Mouse (Mus musculus) heart, embryonic 11.5 days (tissue): ENCODE measurements around the gene Bmp6. TPM values are rescaled to one million over a fixed set of nuclear protein-coding genes. Genes with fewer than 3 reads are reported as not detected.

Experiments
- ATAC-seq: fragments of 200-750 bp; cut with Nextera tagmentation; replicated peaks from 2 replicates; pipeline ENCODE4 v1.8.0; 2017; ENCODE audit warnings: moderate library complexity; ENCODE audit not compliant: insufficient number of reproducible peaks, low FRiP score, low TSS enrichment
- H3K27ac ChIP-seq: fragments of 300-500 bp; sonication (generic); 2 replicates; pipeline ENCODE4 v1.5.1; 2014; ENCODE audit warnings: mild to moderate bottlenecking, low read depth, low read length
- H3K27me3 ChIP-seq: fragments of 300-500 bp; sonication (generic); 2 replicates; pipeline ENCODE4 v1.6.1; 2014; ENCODE audit warnings: mild to moderate bottlenecking, low read length, mixed read lengths; ENCODE audit not compliant: control insufficient read depth, insufficient read depth
- H3K36me3 ChIP-seq: fragments of 300-500 bp; sonication (generic); 2 replicates; pipeline ENCODE4 v1.6.1; 2014; ENCODE audit warnings: mild to moderate bottlenecking, low read length, moderate library complexity, mixed read lengths; ENCODE audit not compliant: control insufficient read depth, insufficient read depth
- H3K4me1 ChIP-seq: fragments of 300-500 bp; sonication (generic); 2 replicates; pipeline ENCODE4 v1.6.1; 2014; ENCODE audit warnings: low read length; ENCODE audit not compliant: control insufficient read depth, insufficient read depth
- H3K4me2 ChIP-seq: fragments of 300-500 bp; sonication (generic); 2 replicates; pipeline ENCODE4 v1.6.1; 2014; ENCODE audit warnings: mild to moderate bottlenecking, moderate library complexity
- H3K4me3 ChIP-seq: fragments of 300-500 bp; sonication (generic); 2 replicates; pipeline ENCODE4 v1.5.1; 2014; ENCODE audit warnings: low read depth, low read length
- H3K9ac ChIP-seq: fragments of 300-500 bp; sonication (generic); 2 replicates; pipeline ENCODE4 v1.6.1; 2014; ENCODE audit warnings: mild to moderate bottlenecking, low read depth, low read length, moderate library complexity
- H3K9me3 ChIP-seq: fragments of 300-500 bp; sonication (generic); replicated peaks from 2 replicates; pipeline ENCODE4 v1.6.1; 2016; ENCODE audit warnings: low read length; ENCODE audit not compliant: control insufficient read depth
- WGBS: fragments of 180-500 bp; shearing (Covaris S2); extraction: QIAGEN DNeasy Blood & Tissue Kit; methylation state at CpG from one replicate; pipeline ENCODE4 v1.1.7; 2014; ENCODE audit not compliant: insufficient replicate concordance; 5-methylcytosine and 5-hydroxymethylcytosine counted together
- polyA plus RNA-seq: library from polyadenylated mRNA; unstranded; fragments of >200 nt; fragmentation: Nextera tagmentation; extraction: Ambion mirVana; gene quantifications from 2 replicates; pipeline ENCODE4 v1.2.1, GENCODE M21; 2014

The Bmp6 gene
- polyA plus RNA-seq, 1 experiment from 2014 or later = 2.6 TPM

GRCm38 (mm10) chr13:38397007-38397545 lies 52.2 kb downstream of the Bmp6 start:
- ATAC-seq = no peak
- WGBS = 70% methylated on average over 7 of the region's 7 CpGs
- no peaks in the 10 kb centered on the region for H3K9me3 ChIP-seq
- no peak overlapping the region for H3K9ac ChIP-seq
- no peaks in the 10 kb centered on the region for H3K36me3 ChIP-seq
- no peaks in the 10 kb centered on the region; the same call in 1 of the 2 replicates for H3K27me3 ChIP-seq
- no peak overlapping the region for H3K27ac ChIP-seq
- H3K4me1 ChIP-seq = no peaks in the 10 kb centered on the region
- H3K4me3 ChIP-seq = no peak overlapping the region
- H3K4me2 ChIP-seq = no peak overlapping the region

GRCm38 (mm10) chr13:38398658-38399057 lies 53.8 kb downstream of the Bmp6 start:
- ATAC-seq = no peak
- no peak overlapping the region for H3K9ac ChIP-seq
- no peak overlapping the region for H3K4me2 ChIP-seq
- 68% methylated on average over 6 of the region's 6 CpGs for WGBS
- no peaks in the 10 kb centered on the region for H3K36me3 ChIP-seq
- no peaks in the 10 kb centered on the region for H3K9me3 ChIP-seq
- H3K4me3 ChIP-seq = no peak overlapping the region
- no peaks in the 10 kb centered on the region; the same call in 1 of the 2 replicates for H3K27me3 ChIP-seq
- H3K4me1 ChIP-seq = no peaks in the 10 kb centered on the region
- H3K27ac ChIP-seq = no peak overlapping the region

GRCm38 (mm10) chr13:38400662-38401061 lies 55.8 kb downstream of the Bmp6 start:
- 71% methylated on average over 8 of the region's 8 CpGs for WGBS
- no peak for ATAC-seq
- no peak overlapping the region for H3K4me3 ChIP-seq
- no peak overlapping the region for H3K27ac ChIP-seq
- no peaks in the 10 kb centered on the region for H3K9me3 ChIP-seq
- no peaks in the 10 kb centered on the region for H3K4me1 ChIP-seq
- no peak overlapping the region for H3K4me2 ChIP-seq
- H3K9ac ChIP-seq = no peak overlapping the region
- H3K36me3 ChIP-seq = no peaks in the 10 kb centered on the region
- no peaks in the 10 kb centered on the region; the same call in 1 of the 2 replicates for H3K27me3 ChIP-seq

- H3K9me3 ChIP-seq = no peaks in the 10 kb centered on the region
- no peaks in the 10 kb centered on the region for H3K36me3 ChIP-seq
- ATAC-seq = no peak; the same call in 1 of the 2 replicates
- H3K4me2 ChIP-seq = peak overlapping the region; percentile 19; the same call in 1 of the 2 replicates
- 45% methylated on average over 6 of the region's 6 CpGs for WGBS
- peaks cover 17% of the 10 kb centered on the region for H3K4me1 ChIP-seq
- H3K27me3 ChIP-seq = no peaks in the 10 kb centered on the region
- no peak overlapping the region for H3K9ac ChIP-seq
- no peak overlapping the region for H3K4me3 ChIP-seq
- H3K27ac ChIP-seq = no peak overlapping the region
Observed at GRCm38 (mm10) chr13:38407611-38408315, 62.9 kb downstream of the Bmp6 start.

- Histone ChIP-seq H3K4me3 (no peak overlapping the region), H3K27ac (no peak overlapping the region), H3K9me3 (no peaks in the 10 kb centered on the region), H3K9ac (no peak overlapping the region), H3K36me3 (no peaks in the 10 kb centered on the region), H3K4me2 (no peak overlapping the region), H3K4me1 (peaks cover 17% of the 10 kb centered on the region), H3K27me3 (no peaks in the 10 kb centered on the region)
- WGBS = 32% methylated on average over 3 of the region's 3 CpGs
- ATAC-seq = no peak
Observed at GRCm38 (mm10) chr13:38408636-38409035, 63.7 kb downstream of the Bmp6 start.

- Histone ChIP-seq H3K4me3 (no peak overlapping the region), H3K27me3 (no peaks in the 10 kb centered on the region), H3K4me1 (peaks cover 17% of the 10 kb centered on the region), H3K9me3 (no peaks in the 10 kb centered on the region), H3K27ac (no peak overlapping the region), H3K4me2 (peak overlapping the region; percentile 47), H3K36me3 (no peaks in the 10 kb centered on the region), H3K9ac (no peak overlapping the region)
- ATAC-seq = no peak
- WGBS = 15% methylated on average over 15 of the region's 15 CpGs
Observed at GRCm38 (mm10) chr13:38410322-38410865, 65.5 kb downstream of the Bmp6 start.

- Histone ChIP-seq H3K27ac (no peak overlapping the region), H3K36me3 (no peaks in the 10 kb centered on the region), H3K9ac (no peak overlapping the region), H3K4me1 (no peaks in the 10 kb centered on the region), H3K4me3 (no peak overlapping the region), H3K9me3 (no peaks in the 10 kb centered on the region), H3K4me2 (no peak overlapping the region), H3K27me3 (no peaks in the 10 kb centered on the region)
- 87% methylated on average over 7 of the region's 7 CpGs for WGBS
- no peak for ATAC-seq
Observed at GRCm38 (mm10) chr13:38419781-38420180, 74.9 kb downstream of the Bmp6 start.

- no peak for ATAC-seq
- Histone ChIP-seq H3K4me3 (no peak overlapping the region), H3K4me2 (no peak overlapping the region), H3K27me3 (no peaks in the 10 kb centered on the region), H3K9ac (no peak overlapping the region), H3K27ac (no peak overlapping the region), H3K36me3 (no peaks in the 10 kb centered on the region), H3K9me3 (no peaks in the 10 kb centered on the region), H3K4me1 (no peaks in the 10 kb centered on the region)
- WGBS = 76% methylated on average over 5 of the region's 5 CpGs
Observed at GRCm38 (mm10) chr13:38422491-38422890, 77.6 kb downstream of the Bmp6 start.
